Mouse (Mus musculus) E14TG2a.4 (cell line): ENCODE results near the gene Ptrh1.

Experiments
- H3K27me3 ChIP-seq: 2 replicates; pipeline ENCODE4 v1.6.1; 2014; ENCODE audit warnings: low read length, control low read depth; ENCODE audit not compliant: insufficient read depth
- H3K36me3 ChIP-seq: 2 replicates; pipeline ENCODE4 v1.6.1; 2014; ENCODE audit warnings: low read length, control low read depth; ENCODE audit not compliant: insufficient read depth
- H3K4me1 ChIP-seq: replicated peaks from 2 replicates; pipeline ENCODE4 v1.6.1; 2014; ENCODE audit warnings: low read depth, low read length, control low read depth
- H3K4me3 ChIP-seq: replicated peaks from 2 replicates; pipeline ENCODE4 v1.5.1; 2014; ENCODE audit warnings: mild to moderate bottlenecking, low read length
- H3K9me3 ChIP-seq: 2 replicates; pipeline ENCODE4 v1.6.1; 2014; ENCODE audit warnings: low read length, control low read depth
- CTCF ChIP-seq: conservative IDR thresholded peaks from 2 replicates; pipeline ENCODE4 v1.5.1; 2014; ENCODE audit warnings: low read length
- NANOG ChIP-seq: IDR thresholded peaks from 2 replicates; pipeline ENCODE4 v1.6.1; 2014; ENCODE audit warnings: borderline replicate concordance, low read length, mixed read lengths
- POU5F1 ChIP-seq: IDR thresholded peaks from 2 replicates; pipeline ENCODE4 v1.6.1; 2014; ENCODE audit warnings: low read length, borderline replicate concordance

Ptrh1 gene

GRCm38 (mm10) chr2:32775359-32776074 is at the start of gene Ptrh1, which contains the start of gene Ttc16:
TSS of gene Ptrh1 (plus strand) at chr2:32775786.
TSS of gene Ttc16 (minus strand) at chr2:32775633.
- Histone ChIP-seq H3K27me3 (peaks cover 17% of the 10 kb centered on the region), H3K4me1 (peaks cover 72% of the 10 kb centered on the region), H3K9me3 (no peaks in the 10 kb centered on the region), H3K4me3 (peak within 1 kb of the TSS; percentile 87), H3K36me3 (peaks cover 18% of the 10 kb centered on the region)
- no peak for TF ChIP-seq CTCF
- TF ChIP-seq POU5F1: no peak
- TF ChIP-seq NANOG: no peak

- no peak for TF ChIP-seq POU5F1
- peaks cover 7% of the 10 kb centered on the region; the same call in 1 of the 2 replicates for H3K27me3 ChIP-seq
- H3K4me1 ChIP-seq: peaks cover 38% of the 10 kb centered on the region
- no peaks in the 10 kb centered on the region for H3K9me3 ChIP-seq
- H3K4me3 ChIP-seq: peak overlapping the region; percentile 41; the same call in 1 of the 2 replicates
- H3K36me3 ChIP-seq: no peaks in the 10 kb centered on the region
These were observed 48.2 kb upstream of the Ptrh1 start for GRCm38 (mm10) chr2:32727435-32727834.

GRCm38 (mm10) chr2:32728463-32728862 is 47.1 kb upstream of the Ptrh1 start:
- peaks cover 7% of the 10 kb centered on the region; the same call in 1 of the 2 replicates for H3K27me3 ChIP-seq
- peaks cover 38% of the 10 kb centered on the region for H3K4me1 ChIP-seq
- TF ChIP-seq POU5F1 (no peak), CTCF (no peak), NANOG (no peak)
- peak overlapping the region; percentile 18; the same call in 1 of the 2 replicates for H3K4me3 ChIP-seq
- H3K36me3 ChIP-seq: no peaks in the 10 kb centered on the region
- no peaks in the 10 kb centered on the region for H3K9me3 ChIP-seq

DNA sequence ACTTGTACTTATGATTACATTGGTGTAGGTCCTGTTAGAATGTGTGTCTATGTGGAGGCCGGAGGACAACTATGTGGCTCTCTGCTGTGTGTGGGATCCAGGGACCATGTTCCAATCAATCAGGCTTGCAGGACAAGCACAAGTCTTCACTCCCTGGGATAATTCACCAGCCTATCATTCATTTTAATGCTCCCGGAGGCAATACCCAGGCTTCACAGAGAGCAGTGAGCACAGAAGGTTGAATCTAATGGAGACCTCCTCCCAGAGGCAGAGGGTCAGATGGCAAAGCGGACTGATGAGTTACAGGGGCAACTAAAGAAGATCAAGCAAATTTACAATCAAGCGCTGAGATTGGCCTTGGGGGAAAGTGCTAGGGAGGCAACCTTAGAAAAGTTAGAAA is 46.0 kb upstream of the Ptrh1 start:
- Histone ChIP-seq H3K9me3 (no peaks in the 10 kb centered on the region), H3K27me3 (peaks cover 7% of the 10 kb centered on the region; the same call in 1 of the 2 replicates), H3K36me3 (no peaks in the 10 kb centered on the region), H3K4me3 (no peak overlapping the region), H3K4me1 (peaks cover 40% of the 10 kb centered on the region)
- TF ChIP-seq POU5F1: no peak

- no peaks in the 10 kb centered on the region for H3K36me3 ChIP-seq
- no peak for TF ChIP-seq POU5F1
- TF ChIP-seq NANOG: no peak
- TF ChIP-seq CTCF: no peak
- peaks cover 7% of the 10 kb centered on the region; the same call in 1 of the 2 replicates for H3K27me3 ChIP-seq
- H3K9me3 ChIP-seq: no peaks in the 10 kb centered on the region
- no peak overlapping the region for H3K4me3 ChIP-seq
- H3K4me1 ChIP-seq: peaks cover 35% of the 10 kb centered on the region
These were observed 44.7 kb upstream of the Ptrh1 start for GRCm38 (mm10) chr2:32730854-32731253.

DNA sequence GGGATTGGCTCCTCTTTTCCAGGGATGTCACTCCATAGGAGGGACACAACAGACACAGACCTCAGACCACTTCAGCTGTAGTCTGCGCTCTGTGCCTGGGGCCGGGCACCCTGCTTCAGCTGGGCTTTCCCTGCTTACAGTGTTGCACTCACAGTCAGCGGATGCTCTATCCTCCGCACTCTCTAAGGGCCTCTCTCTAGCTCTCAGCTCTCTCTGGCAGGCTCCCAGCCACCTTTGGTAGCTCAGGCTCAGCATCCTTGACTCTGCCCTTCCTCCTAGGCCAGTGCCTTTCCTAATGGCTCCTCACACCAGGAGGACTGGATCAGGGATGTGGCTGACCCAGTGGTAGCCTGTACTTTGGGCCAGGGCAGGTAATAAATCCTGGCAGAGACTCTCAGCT is 43.7 kb upstream of the Ptrh1 start:
- Histone ChIP-seq H3K4me1 (peaks cover 33% of the 10 kb centered on the region), H3K36me3 (no peaks in the 10 kb centered on the region), H3K4me3 (no peak overlapping the region), H3K9me3 (peaks cover 7% of the 10 kb centered on the region), H3K27me3 (peaks cover 12% of the 10 kb centered on the region)
- no peak for TF ChIP-seq POU5F1
- TF ChIP-seq CTCF: no peak
- no peak for TF ChIP-seq NANOG

DNA sequence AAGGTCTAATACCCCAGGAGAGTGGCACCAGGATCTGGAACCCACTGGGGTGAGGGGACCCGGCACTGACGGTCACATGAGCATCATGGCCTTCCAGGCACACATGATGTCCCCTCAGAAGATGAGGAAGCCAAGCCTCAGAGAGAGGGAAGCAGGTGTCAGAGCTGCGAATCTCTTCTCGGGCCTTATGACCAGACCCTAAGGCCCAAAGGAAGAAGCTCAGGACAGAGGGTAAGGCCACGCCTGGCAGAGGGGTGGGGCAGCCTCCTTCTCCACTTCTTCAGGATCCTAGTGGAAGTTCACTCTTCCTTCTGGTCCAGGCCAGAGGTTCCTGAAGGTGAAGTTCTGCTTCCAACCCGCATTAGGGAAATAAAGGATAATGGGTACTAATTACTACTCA is 42.9 kb upstream of the Ptrh1 start:
- peaks cover 28% of the 10 kb centered on the region for H3K4me1 ChIP-seq
- no peak overlapping the region for H3K4me3 ChIP-seq
- no peak for TF ChIP-seq CTCF
- no peak for TF ChIP-seq NANOG
- no peak for TF ChIP-seq POU5F1
- peaks cover 15% of the 10 kb centered on the region for H3K9me3 ChIP-seq
- no peaks in the 10 kb centered on the region for H3K36me3 ChIP-seq
- peaks cover 15% of the 10 kb centered on the region for H3K27me3 ChIP-seq

GRCm38 (mm10) chr2:32734480-32734879 is 41.1 kb upstream of the Ptrh1 start:
- no peak for TF ChIP-seq NANOG

DNA sequence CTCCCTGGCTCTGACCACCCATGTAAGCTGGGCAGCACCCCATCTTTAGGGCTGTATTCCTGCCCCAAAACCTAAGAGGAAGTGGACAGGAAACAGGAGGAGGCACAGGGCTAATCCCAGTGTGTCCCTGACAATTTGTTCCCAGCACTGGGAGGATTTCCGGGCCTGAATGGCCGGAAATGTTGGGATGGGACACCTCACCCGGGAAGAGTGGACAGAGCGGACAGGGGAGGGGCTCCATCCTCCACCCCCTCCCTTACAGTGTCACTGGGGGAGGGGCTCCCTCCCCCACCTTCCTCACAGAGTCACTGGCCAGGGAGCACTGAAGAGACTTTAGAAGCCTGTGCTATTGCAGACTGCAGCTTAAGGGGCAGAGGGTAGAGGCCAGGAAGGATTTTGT is 40.7 kb upstream of the Ptrh1 start:
- no peaks in the 10 kb centered on the region for H3K36me3 ChIP-seq
- H3K4me3 ChIP-seq: no peak overlapping the region
- no peak for TF ChIP-seq NANOG
- TF ChIP-seq POU5F1: no peak
- TF ChIP-seq CTCF: no peak
- peaks cover 22% of the 10 kb centered on the region for H3K27me3 ChIP-seq
- H3K9me3 ChIP-seq: peaks cover 17% of the 10 kb centered on the region
- H3K4me1 ChIP-seq: peaks cover 11% of the 10 kb centered on the region

More at GRCm38 (mm10) chr2:32734480-32734879, 41.1 kb upstream of the Ptrh1 start:
- peaks cover 16% of the 10 kb centered on the region for H3K4me1 ChIP-seq
- H3K27me3 ChIP-seq: peaks cover 18% of the 10 kb centered on the region
- H3K4me3 ChIP-seq: no peak overlapping the region
- no peaks in the 10 kb centered on the region for H3K36me3 ChIP-seq
- H3K9me3 ChIP-seq: peaks cover 17% of the 10 kb centered on the region
